Mouse (Mus musculus) midbrain, embryonic 15.5 days (tissue): ENCODE measurements around the gene Pgp. TPM values are rescaled to one million over a fixed set of nuclear protein-coding genes. Genes with fewer than 3 reads are reported as not detected.

Experiments
- ATAC-seq: fragments of 200-750 bp; cut with Nextera tagmentation; replicated peaks from 2 replicates; pipeline ENCODE4 v1.8.0; 2017; ENCODE audit warnings: moderate TSS enrichment
- H3K27ac ChIP-seq: fragments of 300-500 bp; sonication (generic); 2 replicates; pipeline ENCODE4 v1.5.1; 2015; ENCODE audit warnings: mild to moderate bottlenecking, inconsistent platforms
- H3K27me3 ChIP-seq: fragments of 300-500 bp; sonication (generic); replicated peaks from 2 replicates; pipeline ENCODE4 v1.6.1; 2015; ENCODE audit warnings: inconsistent platforms
- H3K36me3 ChIP-seq: fragments of 300-500 bp; sonication (generic); replicated peaks from 2 replicates; pipeline ENCODE4 v1.6.1; 2015; ENCODE audit warnings: inconsistent platforms
- H3K4me1 ChIP-seq: fragments of 300-500 bp; sonication (generic); 2 replicates; pipeline ENCODE4 v1.6.1; 2015; ENCODE audit warnings: inconsistent platforms
- H3K4me2 ChIP-seq: fragments of 300-500 bp; sonication (generic); 2 replicates; pipeline ENCODE4 v1.6.1; 2015; ENCODE audit warnings: inconsistent platforms, mild to moderate bottlenecking, moderate library complexity
- H3K4me3 ChIP-seq: fragments of 300-500 bp; sonication (generic); 2 replicates; pipeline ENCODE4 v1.5.1; 2015; ENCODE audit warnings: mild to moderate bottlenecking, inconsistent platforms
- H3K9ac ChIP-seq: fragments of 300-500 bp; sonication (generic); 2 replicates; pipeline ENCODE4 v1.6.1; 2015; ENCODE audit warnings: mild to moderate bottlenecking, inconsistent platforms
- H3K9me3 ChIP-seq: fragments of 300-500 bp; sonication (generic); 2 replicates; pipeline ENCODE4 v1.6.1; 2016; ENCODE audit warnings: inconsistent platforms
- WGBS: fragments of 180-500 bp; shearing (Covaris S2); methylation state at CpG from one replicate; pipeline ENCODE4 v1.1.7; 2015; ENCODE audit warnings: mixed read lengths; 5-methylcytosine and 5-hydroxymethylcytosine counted together
- polyA plus RNA-seq: library from polyadenylated mRNA; unstranded; fragments of >200 nt; fragmentation: Nextera tagmentation; extraction: Ambion mirVana; gene quantifications from 2 replicates; pipeline ENCODE4 v1.2.1, GENCODE M21; 2015

The Pgp gene
- polyA plus RNA-seq, 1 experiment from 2014 or later, result 63.7 TPM

DNA sequence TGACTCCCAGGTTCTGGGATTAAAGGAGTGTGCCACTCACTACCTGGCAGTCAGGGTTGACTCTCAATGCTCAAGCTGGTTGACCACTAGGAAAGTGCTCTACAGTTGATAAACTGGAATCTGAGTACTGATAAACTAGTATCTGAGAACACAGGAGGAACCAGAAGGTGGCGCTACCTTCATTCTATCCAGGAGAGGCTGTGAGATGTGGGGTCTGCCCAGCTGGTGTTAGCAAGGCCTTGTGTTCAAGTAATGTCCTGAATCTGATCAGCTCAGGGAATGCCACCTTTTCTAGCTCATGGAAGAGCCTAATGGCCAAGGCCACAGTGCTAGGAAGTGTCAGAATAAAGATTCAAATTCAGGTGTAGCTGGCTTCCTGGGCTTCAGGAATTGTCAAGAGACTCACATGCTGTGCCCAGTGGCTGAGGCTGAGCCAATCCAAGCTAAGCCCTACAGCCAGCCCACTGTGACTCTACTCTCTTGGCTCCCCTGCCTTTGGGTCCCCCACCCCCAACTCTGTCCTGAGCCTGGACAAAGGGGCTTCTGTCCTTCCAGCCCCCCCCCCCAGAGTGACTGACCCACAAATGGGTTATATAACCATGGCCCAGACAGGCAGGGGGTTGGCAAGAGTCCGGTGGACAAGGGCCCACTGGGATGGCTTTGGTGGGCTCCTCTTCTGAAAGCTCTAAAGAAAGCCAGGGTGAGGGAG is 24.6 kb downstream of the Pgp start:
- Histone ChIP-seq H3K4me2 (no peak overlapping the region), H3K9me3 (no peaks in the 10 kb centered on the region), H3K27ac (no peak overlapping the region), H3K27me3 (no peaks in the 10 kb centered on the region), H3K36me3 (peaks cover 40% of the 10 kb centered on the region), H3K9ac (no peak overlapping the region), H3K4me3 (no peak overlapping the region), H3K4me1 (peaks cover 17% of the 10 kb centered on the region)
- WGBS, result 47% methylated on average over 2 of the region's 2 CpGs
- peak; percentile 38 for ATAC-seq

DNA sequence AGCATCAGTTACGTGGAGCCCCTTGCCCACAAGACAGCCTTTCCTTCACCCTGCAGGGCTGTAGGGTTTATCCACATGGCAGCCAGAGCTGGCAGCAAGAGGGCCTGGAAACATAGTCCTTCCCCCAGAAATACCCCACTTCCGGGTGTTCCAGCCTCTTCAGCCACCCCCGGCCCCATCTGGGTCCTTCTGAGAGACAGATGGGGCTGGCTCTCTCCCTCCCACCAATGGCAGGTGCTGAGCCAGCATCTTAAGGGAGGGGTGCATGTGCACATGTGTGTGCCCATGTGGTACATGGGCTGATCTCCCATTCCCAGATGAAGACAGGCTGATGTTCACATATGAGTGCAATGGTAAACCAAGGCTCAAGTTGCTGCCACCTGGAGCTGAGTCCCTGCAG is 25.3 kb downstream of the Pgp start:
- no peaks in the 10 kb centered on the region for H3K9me3 ChIP-seq
- no peak overlapping the region for H3K4me2 ChIP-seq
- H3K36me3 ChIP-seq, result peaks cover 45% of the 10 kb centered on the region
- ATAC-seq, result no peak
- WGBS, result 79% methylated on average over 3 of the region's 3 CpGs
- no peaks in the 10 kb centered on the region for H3K27me3 ChIP-seq
- peaks cover 11% of the 10 kb centered on the region for H3K4me1 ChIP-seq
- H3K27ac ChIP-seq, result 0 out of 2 replicates have a peak overlapping the region, but pooled peaks have one; percentile 32
- H3K9ac ChIP-seq, result no peak overlapping the region
- no peak overlapping the region for H3K4me3 ChIP-seq

DNA sequence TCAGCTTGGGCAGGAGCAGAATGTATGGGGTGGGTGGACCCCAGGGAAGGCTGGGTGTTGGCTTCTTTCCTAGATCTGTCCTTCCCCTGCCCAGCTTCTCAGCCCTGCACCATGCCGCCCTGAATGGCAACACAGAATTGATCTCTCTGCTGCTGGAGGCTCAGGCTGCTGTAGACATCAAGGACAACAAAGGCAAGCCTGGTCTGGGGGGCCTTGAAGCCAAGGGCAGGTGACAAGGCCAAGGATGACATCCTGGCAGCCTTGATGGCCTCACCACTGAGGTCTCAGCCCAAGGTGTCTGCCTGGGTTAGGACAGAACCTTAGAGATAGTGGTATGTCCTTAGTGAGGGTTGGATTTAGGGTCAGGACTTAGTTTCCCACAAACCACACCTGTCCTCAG is 25.8 kb downstream of the Pgp start:
- no peaks in the 10 kb centered on the region for H3K9me3 ChIP-seq
- H3K27me3 ChIP-seq, result no peaks in the 10 kb centered on the region
- peaks cover 51% of the 10 kb centered on the region for H3K36me3 ChIP-seq
- no peak overlapping the region for H3K4me2 ChIP-seq
- H3K4me3 ChIP-seq, result no peak overlapping the region
- WGBS, result 76% methylated on average over 1 of the region's 1 CpGs
- H3K27ac ChIP-seq, result no peak overlapping the region
- no peak overlapping the region for H3K9ac ChIP-seq
- ATAC-seq, result no peak
- H3K4me1 ChIP-seq, result peaks cover 5% of the 10 kb centered on the region; the same call in 1 of the 2 replicates

DNA sequence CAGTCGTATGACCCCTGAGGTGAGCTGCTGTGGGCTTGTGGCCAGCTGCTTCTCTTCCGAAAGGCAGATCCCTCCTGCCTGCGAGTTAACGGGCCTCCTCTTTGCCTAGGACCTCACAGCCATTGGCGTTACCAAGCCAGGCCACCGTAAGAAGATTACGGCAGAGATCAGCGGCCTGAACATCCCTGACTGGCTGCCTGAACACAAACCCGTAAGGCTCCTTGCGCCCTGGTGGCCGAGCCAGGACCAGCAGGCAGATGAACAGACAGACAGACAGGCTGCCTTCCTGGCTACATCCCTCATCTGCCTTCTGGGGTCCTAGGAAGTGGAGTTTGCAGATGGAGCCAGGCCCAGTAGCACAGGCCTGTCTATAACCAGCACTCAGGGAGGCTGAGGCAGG is 32.0 kb downstream of the Pgp start:
- 29% methylated on average over 11 of the region's 11 CpGs for WGBS
- Histone ChIP-seq H3K4me2 (no peak overlapping the region), H3K36me3 (peaks cover 77% of the 10 kb centered on the region), H3K4me1 (peaks cover 7% of the 10 kb centered on the region; the same call in 1 of the 2 replicates), H3K9ac (no peak overlapping the region), H3K9me3 (no peaks in the 10 kb centered on the region), H3K27me3 (no peaks in the 10 kb centered on the region), H3K4me3 (no peak overlapping the region), H3K27ac (no peak overlapping the region)
- ATAC-seq, result no peak

DNA sequence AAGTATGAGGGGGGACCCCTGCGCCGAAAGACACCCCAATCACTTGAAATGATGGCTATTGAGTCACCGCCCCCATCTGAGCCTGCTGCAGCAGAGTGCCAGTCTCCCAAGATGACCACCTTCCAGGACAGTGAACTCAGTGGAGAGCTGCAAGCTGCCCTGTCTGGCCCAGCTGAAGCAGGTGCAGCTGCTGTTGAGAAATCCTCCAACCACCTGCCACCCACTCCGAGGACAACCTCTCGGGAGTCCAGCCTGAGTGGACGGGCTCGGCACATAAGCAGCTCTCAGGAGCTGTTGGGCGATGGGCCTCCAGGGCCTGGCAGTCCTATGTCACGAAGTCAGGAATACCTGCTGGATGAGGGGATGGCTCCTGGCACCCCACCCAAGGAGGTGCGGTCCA is 33.9 kb downstream of the Pgp start:
- H3K4me2 ChIP-seq, result no peak overlapping the region
- ATAC-seq, result no peak
- H3K4me3 ChIP-seq, result no peak overlapping the region
- H3K36me3 ChIP-seq, result peaks cover 71% of the 10 kb centered on the region
- 96% methylated on average over 10 of the region's 10 CpGs for WGBS
- H3K27ac ChIP-seq, result no peak overlapping the region
- no peaks in the 10 kb centered on the region for H3K27me3 ChIP-seq
- peaks cover 7% of the 10 kb centered on the region; the same call in 1 of the 2 replicates for H3K4me1 ChIP-seq
- no peak overlapping the region for H3K9ac ChIP-seq
- H3K9me3 ChIP-seq, result no peaks in the 10 kb centered on the region

DNA sequence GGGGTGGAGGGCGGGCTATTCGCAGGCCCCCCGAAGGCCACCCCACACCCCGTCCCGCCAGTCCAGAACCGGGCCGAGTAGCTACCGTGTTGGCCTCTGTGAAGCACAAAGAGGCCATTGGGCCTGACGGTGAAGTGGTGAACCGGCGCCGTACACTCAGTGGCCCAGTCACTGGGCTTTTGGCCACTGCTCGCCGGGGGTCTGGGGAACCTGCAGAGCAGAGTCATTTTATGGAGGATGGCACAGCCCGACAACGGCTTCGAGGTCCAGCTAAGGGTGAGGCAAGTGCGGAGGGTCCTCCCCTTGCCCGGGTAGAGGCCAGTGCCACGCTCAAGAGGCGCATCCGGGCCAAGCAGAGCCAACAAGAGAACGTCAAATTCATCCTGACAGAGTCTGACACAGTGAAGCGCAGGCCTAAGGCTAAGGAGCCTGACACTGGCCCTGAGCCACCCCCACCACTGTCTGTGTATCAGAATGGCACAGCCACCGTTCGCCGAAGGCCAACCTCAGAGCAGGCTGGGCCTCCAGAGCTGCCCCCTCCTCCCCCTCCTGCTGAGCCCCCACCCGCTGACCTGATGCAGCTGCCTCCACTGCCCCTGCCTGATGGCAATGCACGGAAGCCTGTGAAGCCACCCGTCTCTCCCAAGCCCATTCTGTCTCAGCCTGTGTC is 35.2 kb downstream of the Pgp start:
- 86% methylated on average over 30 of the region's 30 CpGs for WGBS
- H3K36me3 ChIP-seq, result peaks cover 74% of the 10 kb centered on the region

DNA sequence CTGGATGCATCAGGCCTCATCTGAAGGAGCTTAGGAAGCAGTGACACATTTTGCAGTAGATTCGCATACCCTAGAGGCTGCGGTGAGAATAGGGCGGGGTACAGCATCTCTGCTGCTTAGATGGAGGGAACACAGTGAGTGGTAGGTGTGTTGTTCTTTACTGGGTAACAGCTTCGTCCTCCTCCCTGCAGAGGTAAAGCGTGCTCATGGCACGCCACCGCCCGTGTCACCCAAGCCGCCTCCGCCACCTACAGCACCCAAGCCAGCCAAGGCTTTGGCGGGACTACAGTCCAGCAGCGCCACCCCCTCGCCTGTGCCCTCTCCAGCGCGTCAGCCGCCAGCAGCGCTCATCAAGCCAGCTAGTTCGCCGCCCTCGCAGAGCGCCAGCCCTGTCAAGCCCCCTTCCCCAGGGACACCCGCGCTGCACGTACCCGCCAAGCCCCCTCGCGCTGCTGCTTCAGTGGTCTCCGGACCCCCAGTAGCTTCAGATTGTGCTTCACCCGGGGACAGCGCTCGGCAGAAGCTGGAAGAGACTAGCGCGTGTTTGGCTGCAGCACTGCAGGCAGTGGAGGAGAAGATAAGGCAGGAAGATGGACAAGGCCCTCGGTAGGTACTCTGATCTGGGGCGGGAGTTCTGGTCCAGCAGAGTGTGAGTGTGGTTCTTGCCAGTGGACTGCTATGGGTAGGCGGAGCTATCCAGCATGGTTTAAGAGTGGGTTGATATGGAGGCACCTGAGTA is 36.3 kb downstream of the Pgp start:
- 23% methylated on average over 36 of the region's 36 CpGs for WGBS
- Histone ChIP-seq H3K27ac (peak overlapping the region; percentile 45), H3K4me2 (no peak overlapping the region), H3K36me3 (peaks cover 73% of the 10 kb centered on the region), H3K4me3 (no peak overlapping the region), H3K4me1 (peaks cover 7% of the 10 kb centered on the region; the same call in 1 of the 2 replicates), H3K9me3 (no peaks in the 10 kb centered on the region), H3K9ac (peak overlapping the region; percentile 18; the same call in 1 of the 2 replicates), H3K27me3 (no peaks in the 10 kb centered on the region)
- no peak for ATAC-seq

More for the DNA sequence above, 35.2 kb downstream of the Pgp start:
- Histone ChIP-seq H3K27ac (no peak overlapping the region), H3K4me1 (peaks cover 7% of the 10 kb centered on the region; the same call in 1 of the 2 replicates), H3K4me3 (no peak overlapping the region), H3K4me2 (no peak overlapping the region), H3K27me3 (no peaks in the 10 kb centered on the region), H3K9me3 (no peaks in the 10 kb centered on the region), H3K9ac (no peak overlapping the region)
- ATAC-seq, result no peak

DNA sequence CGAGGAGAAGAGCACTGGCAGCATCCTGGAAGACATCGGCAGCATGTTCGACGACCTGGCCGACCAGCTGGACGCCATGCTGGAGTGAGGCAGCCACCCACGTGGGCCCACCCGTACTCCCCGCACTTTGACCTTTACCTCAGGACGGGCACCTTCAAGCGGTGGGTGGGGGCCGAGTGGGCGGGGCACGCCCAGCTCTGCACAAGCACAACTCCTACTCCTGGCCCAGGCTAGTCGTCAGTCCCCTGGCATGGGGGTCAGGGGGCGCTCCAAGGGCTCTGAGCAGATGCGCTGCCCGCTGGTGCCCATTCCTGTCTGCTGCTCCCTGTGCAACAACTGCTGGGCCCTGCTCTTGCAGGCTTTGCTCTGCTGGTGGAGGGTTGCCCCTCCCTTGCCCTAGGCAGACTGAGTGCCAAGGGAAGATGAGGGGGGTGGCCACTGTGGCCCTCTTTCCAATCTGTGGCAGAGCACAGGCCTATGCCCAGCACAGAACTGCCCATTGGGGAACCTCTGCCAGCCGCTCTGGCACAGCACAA is 37.0 kb downstream of the Pgp start:
- Histone ChIP-seq H3K4me1 (peaks cover 7% of the 10 kb centered on the region; the same call in 1 of the 2 replicates), H3K27me3 (no peaks in the 10 kb centered on the region), H3K9ac (no peak overlapping the region), H3K4me2 (no peak overlapping the region), H3K4me3 (no peak overlapping the region), H3K9me3 (no peaks in the 10 kb centered on the region), H3K36me3 (peaks cover 78% of the 10 kb centered on the region), H3K27ac (no peak overlapping the region)
- ATAC-seq, result no peak; the same call in 1 of the 2 replicates
- WGBS, result 62% methylated on average over 19 of the region's 19 CpGs

DNA sequence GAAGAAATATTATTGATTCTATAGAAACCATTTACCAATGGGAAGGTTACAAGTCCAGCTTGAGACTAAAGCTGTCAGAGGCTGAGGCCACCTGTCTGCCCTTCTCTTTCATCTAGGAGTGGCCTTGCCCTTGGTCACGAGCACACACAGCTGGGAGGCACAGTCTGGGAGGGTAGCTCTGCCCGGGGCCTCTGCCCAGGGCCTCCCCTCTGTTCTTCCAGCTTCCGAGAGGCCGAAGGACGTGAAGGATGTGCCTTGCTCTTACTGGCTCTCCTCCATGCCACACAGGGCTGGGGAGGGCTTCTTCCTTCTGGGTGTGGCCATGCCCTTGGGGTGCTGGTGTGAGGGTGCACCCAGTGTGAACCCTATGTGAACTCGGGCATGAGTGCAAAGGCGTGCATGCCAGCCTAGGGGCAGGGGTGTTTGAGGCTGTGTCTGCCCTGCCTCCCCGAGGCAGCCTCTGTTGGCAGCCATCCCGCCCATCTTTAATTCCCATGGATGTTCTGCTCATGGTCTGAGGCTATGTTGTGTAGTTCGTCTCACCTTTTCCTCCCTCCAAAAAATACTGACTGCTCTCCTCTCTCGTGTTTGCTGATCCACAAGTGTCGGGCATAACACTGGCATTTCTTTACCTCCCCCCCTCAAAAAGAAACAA is 37.7 kb downstream of the Pgp start:
- ATAC-seq, result no peak
- H3K9me3 ChIP-seq, result no peaks in the 10 kb centered on the region
- H3K4me1 ChIP-seq, result peaks cover 7% of the 10 kb centered on the region; the same call in 1 of the 2 replicates
- no peak overlapping the region for H3K9ac ChIP-seq
- no peaks in the 10 kb centered on the region for H3K27me3 ChIP-seq
- H3K4me3 ChIP-seq, result no peak overlapping the region
- no peak overlapping the region for H3K4me2 ChIP-seq
- H3K27ac ChIP-seq, result no peak overlapping the region
- 82% methylated on average over 12 of the region's 12 CpGs for WGBS
- peaks cover 71% of the 10 kb centered on the region for H3K36me3 ChIP-seq

DNA sequence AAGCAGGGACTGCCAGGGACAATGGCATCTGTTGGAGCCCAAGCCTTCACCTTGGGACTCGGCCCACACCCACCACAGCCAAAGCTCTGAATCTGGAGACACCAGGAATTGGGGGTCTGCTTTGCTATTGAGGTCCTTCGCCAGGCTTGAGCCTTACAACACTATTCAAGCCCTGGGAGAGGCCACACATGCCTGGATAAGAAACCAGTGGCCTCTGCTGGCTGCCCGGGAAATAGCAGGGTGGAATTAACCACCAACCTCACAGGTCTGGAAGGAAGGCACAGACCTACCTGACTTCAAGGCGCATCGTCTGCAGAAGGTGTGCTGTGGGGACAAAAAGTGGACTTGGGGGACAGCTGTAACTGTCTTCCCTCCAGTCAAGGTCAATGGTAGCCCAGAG is 43.4 kb downstream of the Pgp start:
- no peaks in the 10 kb centered on the region for H3K27me3 ChIP-seq
- peak; percentile 59 for ATAC-seq
- no peak overlapping the region for H3K27ac ChIP-seq
- H3K4me1 ChIP-seq, result no peaks in the 10 kb centered on the region
- H3K9ac ChIP-seq, result no peak overlapping the region
- peaks cover 58% of the 10 kb centered on the region for H3K36me3 ChIP-seq
- 53% methylated on average over 5 of the region's 5 CpGs for WGBS
- no peak overlapping the region for H3K4me2 ChIP-seq
- H3K9me3 ChIP-seq, result no peaks in the 10 kb centered on the region
- H3K4me3 ChIP-seq, result no peak overlapping the region

DNA sequence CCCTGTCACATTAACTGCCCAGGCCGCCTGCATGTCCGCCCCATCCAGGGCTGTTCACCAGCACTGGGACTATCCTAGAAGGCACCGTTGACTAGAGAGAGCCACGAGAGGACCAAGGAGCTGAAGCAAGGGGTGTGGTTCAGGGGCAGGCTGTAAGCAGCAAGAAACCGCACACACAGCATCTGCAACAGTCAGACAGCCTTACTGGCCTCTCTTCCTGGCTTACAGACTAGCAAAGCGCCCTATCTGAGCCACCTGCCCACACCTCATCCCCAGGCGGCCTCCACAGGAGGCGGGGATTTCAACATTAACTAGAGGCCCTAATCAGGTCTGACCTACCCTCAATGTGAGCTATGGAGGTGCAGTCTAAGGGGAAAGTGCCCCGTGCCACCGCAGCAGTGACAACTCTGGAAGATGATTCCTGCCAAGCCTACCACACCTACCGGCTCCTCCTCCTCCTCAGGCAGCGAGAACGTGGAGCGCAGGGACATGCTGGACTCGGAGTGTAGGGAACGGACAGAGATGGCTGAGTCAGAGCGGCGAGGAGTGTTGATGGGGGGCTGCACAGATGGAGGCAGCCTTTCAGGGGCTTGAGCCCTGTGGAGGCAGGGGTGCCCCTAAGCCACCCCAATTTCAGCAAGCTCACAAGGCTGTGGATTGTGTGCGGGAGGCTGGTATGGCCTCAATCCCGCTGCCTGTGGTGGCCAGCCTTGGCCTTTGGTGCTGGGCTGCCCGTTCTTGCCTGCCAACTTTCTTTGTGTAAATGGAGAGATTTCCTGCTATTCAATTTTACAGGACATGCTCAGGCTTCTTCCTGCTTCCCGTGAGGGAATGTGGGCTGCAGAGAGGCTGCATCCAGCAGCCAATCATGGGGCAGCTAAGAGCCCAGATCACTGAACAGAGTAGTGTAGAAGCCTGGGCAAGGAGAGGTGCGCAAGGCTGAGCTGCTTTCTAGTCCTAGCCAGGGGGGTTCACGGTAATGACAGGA is 44.4 kb downstream of the Pgp start:
- Histone ChIP-seq H3K27ac (0 out of 2 replicates have a peak overlapping the region, but pooled peaks have one; percentile 11), H3K9ac (no peak overlapping the region), H3K4me3 (no peak overlapping the region), H3K36me3 (peaks cover 53% of the 10 kb centered on the region), H3K4me2 (no peak overlapping the region), H3K9me3 (no peaks in the 10 kb centered on the region), H3K27me3 (no peaks in the 10 kb centered on the region), H3K4me1 (no peaks in the 10 kb centered on the region)
- 91% methylated on average over 24 of the region's 24 CpGs for WGBS
- no peak for ATAC-seq
